Mouse (Mus musculus): Measurements from ENCODE around the gene Dnajc16.

The Dnajc16 gene

DNA sequence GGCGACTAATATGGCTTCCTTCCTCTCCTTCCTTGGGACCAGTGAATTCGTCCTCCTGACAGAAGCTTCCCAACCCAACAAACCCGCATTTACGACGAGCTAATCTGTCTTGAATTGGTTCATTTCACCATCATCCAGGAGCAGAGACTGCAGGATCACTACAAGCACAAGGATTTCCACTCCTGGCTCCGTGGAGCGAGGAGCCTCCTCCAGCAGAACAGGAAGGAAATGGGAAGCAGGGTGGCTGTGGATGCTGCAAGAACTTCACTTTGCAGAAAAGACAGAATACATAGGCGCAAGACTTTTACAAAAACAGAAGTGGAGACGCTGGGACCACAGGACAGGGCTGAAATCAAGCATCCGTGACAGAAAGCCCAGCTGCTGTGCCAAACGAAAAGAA, 66.1 kb downstream of the Dnajc16 start:
- no peak for DNase-seq (ENCODE audit: low spot score in 2 of 2)

DNA sequence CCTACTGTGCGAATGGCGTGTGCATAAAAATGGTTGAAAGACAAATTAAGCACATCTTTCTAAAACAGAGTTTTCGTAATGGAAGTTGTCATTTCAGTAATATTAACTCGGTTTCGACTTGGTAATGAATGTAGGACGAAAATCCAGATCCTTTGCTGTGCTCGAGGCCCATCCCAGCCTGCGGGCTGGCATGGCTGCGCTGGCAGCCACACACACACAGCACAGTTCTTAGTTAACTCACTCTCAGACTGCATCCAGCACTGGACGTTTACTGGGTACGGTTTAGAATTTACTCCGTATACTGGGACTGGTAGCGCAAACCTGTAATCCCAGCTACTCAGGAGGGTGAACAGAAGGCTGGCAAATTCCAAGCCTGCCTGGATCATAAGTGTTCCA, 67.1 kb downstream of the Dnajc16 start:
- DNase-seq (ENCODE audit: low spot score in 2 of 2), result no peak

DNA sequence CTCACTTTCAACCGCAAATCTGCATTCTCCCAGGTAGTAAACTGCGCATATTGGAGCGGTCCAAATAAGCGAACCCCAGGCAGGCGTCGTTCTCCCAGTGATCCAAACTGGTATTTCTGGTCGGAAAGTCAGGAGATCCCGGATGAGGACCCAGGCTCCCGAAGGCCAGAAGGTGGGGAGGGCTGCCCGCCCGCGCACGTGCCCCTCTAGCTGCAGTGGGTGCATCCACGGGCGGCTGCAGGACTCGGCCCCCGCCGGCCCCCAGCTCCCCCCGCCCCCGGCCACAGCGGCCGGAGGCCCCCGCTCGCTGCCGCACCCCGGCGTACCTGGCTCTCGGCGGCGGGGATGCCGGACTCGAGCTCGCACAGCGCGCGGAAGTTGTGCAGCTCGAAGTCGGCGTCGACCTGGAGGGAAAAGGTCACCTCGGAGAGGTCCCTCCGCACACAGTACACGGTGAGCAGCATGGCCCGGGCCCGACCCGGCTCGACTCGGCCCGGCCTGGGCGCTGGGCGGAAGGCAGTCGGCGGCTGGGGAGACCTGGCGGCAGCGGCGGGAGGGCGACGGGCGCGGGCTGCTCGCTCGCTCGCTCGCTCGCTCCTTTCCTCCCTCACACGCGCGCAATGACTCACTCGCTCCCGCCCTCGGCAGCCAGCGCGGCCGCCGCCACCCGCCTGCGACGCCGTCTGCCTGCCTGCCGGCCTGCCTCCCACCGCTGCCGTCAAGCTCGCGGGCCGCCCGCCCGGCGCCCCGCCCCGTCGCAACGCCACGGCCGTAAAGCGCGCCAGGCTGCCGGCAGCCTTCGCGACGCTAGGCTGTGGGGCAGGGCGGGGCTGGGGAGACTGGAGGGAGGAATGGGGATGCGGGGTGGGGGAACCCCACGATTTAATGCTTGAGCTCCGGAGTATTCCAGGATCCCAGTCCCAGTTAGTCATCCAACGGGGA, 67.7 kb downstream of the Dnajc16 start, which contains the start of gene Ddi2:
TSS of gene Ddi2 (minus strand) at position 689 of the 942 bp plus-strand sequence.
- peak; percentile 70 to 87 for DNase-seq (ENCODE audit: low spot score in 2 of 2)

- DNase-seq (ENCODE audit: low spot score in 2 of 2), result no peak
These were observed 68.8 kb downstream of the Dnajc16 start for GRCm38 (mm10) chr4:141721961-141722360.

DNA sequence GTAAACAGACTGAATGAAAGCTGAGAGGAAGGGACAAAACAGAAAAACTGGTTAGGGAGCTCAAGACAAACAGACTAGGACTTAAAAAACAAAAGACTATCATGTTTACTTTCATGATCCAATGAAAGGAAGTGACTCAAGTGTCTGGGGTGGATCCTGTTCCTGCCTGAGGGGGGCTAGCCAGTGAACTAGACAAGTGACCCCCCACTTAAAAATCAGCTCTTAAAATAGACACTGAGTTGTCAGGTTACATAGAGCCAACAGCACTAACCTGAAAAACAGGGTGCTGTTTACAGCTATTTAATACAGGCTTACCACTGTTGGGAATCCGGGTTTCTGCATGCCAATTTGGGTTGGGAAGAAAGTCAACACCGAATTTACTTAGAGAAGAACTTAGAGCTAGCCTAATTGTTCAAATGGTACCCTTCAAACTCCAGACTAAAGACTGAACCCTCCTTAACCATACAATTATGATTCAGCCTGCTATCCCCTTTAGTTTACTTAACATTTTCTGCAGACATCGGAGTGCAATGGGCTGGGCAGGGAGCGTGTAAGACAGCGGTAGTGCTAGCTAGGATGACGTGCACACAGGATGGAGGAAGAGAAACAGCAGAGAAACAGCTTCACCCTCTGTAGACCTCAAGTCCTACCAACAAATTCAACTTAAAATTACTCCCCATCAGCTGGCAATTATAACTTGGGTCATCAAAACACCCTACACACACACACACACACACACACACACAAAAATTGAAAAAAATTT, 69.8 kb downstream of the Dnajc16 start:
- no peak for DNase-seq (ENCODE audit: low spot score in 2 of 2)

- DNase-seq (ENCODE audit: low spot score in 2 of 2), result no peak
These were observed 71.4 kb downstream of the Dnajc16 start for GRCm38 (mm10) chr4:141719304-141719703.

- DNase-seq (ENCODE audit: low spot score in 2 of 2), result no peak
These were observed 73.1 kb downstream of the Dnajc16 start for GRCm38 (mm10) chr4:141717633-141718032.

GRCm38 (mm10) chr4:141715027-141715426, 75.7 kb downstream of the Dnajc16 start:
- no peak for DNase-seq (ENCODE audit: low spot score in 2 of 2)

DNA sequence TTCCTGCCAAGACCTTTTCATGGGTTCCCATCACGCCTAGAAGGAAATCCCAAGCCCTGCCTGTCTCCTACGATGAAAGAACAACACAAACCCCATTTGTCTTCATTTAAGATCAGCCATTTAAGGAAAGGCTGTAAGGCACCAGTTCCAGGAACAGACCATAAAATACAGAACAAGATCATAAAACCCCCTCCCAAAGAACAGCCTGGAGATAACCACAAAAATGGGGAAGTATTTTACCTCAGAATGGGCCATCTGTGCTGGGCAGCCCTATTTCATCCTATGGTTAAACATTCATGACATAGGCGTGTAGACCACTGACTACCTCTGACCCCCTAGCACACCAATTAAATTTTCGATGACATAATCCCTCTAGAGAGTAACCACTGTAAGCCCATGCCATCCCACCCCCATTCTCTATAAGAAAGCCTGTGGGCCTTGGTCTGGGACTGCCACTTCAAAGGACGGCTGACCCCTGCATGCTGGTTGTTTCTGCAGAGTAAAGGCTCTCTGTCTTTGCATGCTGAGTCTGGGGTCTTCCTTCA, 77.1 kb downstream of the Dnajc16 start:
- DNase-seq (ENCODE audit: low spot score in 2 of 2), result no peak

- DNase-seq (ENCODE audit: low spot score in 2 of 2), result peak in 1 of 2 experiments; percentile 30
These were observed 79.5 kb downstream of the Dnajc16 start for GRCm38 (mm10) chr4:141711250-141711649.

Measured in left cerebral cortex, adult 9 months (tissue).